Mouse (Mus musculus) embryo, embryonic 11.5 days (tissue): ENCODE measurements around the gene Ubl4b.

Experiments used
- DNase-seq: peaks from one replicate; pipeline ENCODE4 v3.0.0-alpha.2; 2012; ENCODE audit warnings: low read depth, low spot score

Ubl4b gene

GRCm38 (mm10) chr3:107524547-107524946 is 30.3 kb downstream of the Ubl4b start:
- DNase-seq: no peak

GRCm38 (mm10) chr3:107520931-107521330 is 33.9 kb downstream of the Ubl4b start:
- DNase-seq: no peak

GRCm38 (mm10) chr3:107517631-107518108 is 37.2 kb downstream of the Ubl4b start, which contains the start of gene Slc6a17:
Slc6a17 (minus strand) TSS chr3:107518018.
- DNase-seq: peak; percentile 23

- DNase-seq: peak; percentile 48
Observed at GRCm38 (mm10) chr3:107516776-107517630, 37.9 kb downstream of the Ubl4b start.

GRCm38 (mm10) chr3:107515989-107516388 is 38.9 kb downstream of the Ubl4b start:
- no peak for DNase-seq

- DNase-seq: no peak
Observed at GRCm38 (mm10) chr3:107511416-107511815, 43.5 kb downstream of the Ubl4b start.

GRCm38 (mm10) chr3:107508696-107509095 is 46.2 kb downstream of the Ubl4b start:
- no peak for DNase-seq

- DNase-seq: no peak
Observed at GRCm38 (mm10) chr3:107507966-107508365, 46.9 kb downstream of the Ubl4b start.

GRCm38 (mm10) chr3:107506531-107506930 is 48.3 kb downstream of the Ubl4b start:
- DNase-seq: no peak

GRCm38 (mm10) chr3:107505464-107506367 is 49.2 kb downstream of the Ubl4b start:
- DNase-seq: no peak

GRCm38 (mm10) chr3:107504542-107504941 is 50.3 kb downstream of the Ubl4b start:
- DNase-seq: no peak

GRCm38 (mm10) chr3:107503716-107504115 is 51.2 kb downstream of the Ubl4b start:
- no peak for DNase-seq
